Mouse (Mus musculus): Measurements from ENCODE around the gene D11Wsu47e. TPM values are rescaled to one million over a fixed set of nuclear protein-coding genes. Genes with fewer than 3 reads are reported as not detected.

Gene D11Wsu47e
- polyA plus RNA-seq, 1 experiment from 2014 or later: 8.7 TPM

- 71% methylated on average over 2 of the region's 2 CpGs for WGBS
- H3K9me3 ChIP-seq (ENCODE audit: control insufficient read depth, low read length): no peaks in the 10 kb centered on the region
- H3K4me3 ChIP-seq (ENCODE audit: low read depth, low read length): no peak overlapping the region
- no peak for ATAC-seq (ENCODE audit: low FRiP score, low TSS enrichment)
- TF ChIP-seq CTCF (IDR thresholded peaks at IDR 0.05; ENCODE audit: low read depth) (no peak), EP300 (optimal IDR thresholded peaks at IDR 0.05) (no peak)
- no peak overlapping the region for H3K4me2 ChIP-seq (replicated peaks; ENCODE audit: low read depth)
- no peaks in the 10 kb centered on the region for H3K27me3 ChIP-seq (ENCODE audit: control insufficient read depth, insufficient read depth, low read length)
- no peaks in the 10 kb centered on the region; the same call in 1 of the 2 replicates for H3K4me1 ChIP-seq (replicated peaks; ENCODE audit: control insufficient read depth, insufficient read depth)
- no peak for DNase-seq (ENCODE audit: low spot score)
- no peak overlapping the region for H3K27ac ChIP-seq (replicated peaks)
- H3K36me3 ChIP-seq (ENCODE audit: control insufficient read depth, insufficient read depth, low read length): peaks cover 9% of the 10 kb centered on the region
- H3K9ac ChIP-seq (ENCODE audit: low read length): no peak overlapping the region
Measured at GRCm38 (mm10) chr11:113676847-113677246, 7.4 kb upstream of the D11Wsu47e start.

- H3K9me3 ChIP-seq (ENCODE audit: control insufficient read depth, low read length): no peaks in the 10 kb centered on the region
- ATAC-seq (ENCODE audit: low FRiP score, low TSS enrichment): no peak
- H3K4me2 ChIP-seq (replicated peaks; ENCODE audit: low read depth): no peak overlapping the region
Measured at GRCm38 (mm10) chr11:113677378-113677777, 6.8 kb upstream of the D11Wsu47e start.

GRCm38 (mm10) chr11:113678373-113678772 is 5.8 kb upstream of the D11Wsu47e start:
- Histone ChIP-seq H3K4me2 (replicated peaks; ENCODE audit: low read depth) (no peak overlapping the region), H3K27ac (replicated peaks) (peak overlapping the region; percentile 56), H3K36me3 (ENCODE audit: control insufficient read depth, insufficient read depth, low read length) (peaks cover 9% of the 10 kb centered on the region), H3K4me1 (replicated peaks; ENCODE audit: control insufficient read depth, insufficient read depth) (no peaks in the 10 kb centered on the region; the same call in 1 of the 2 replicates), H3K27me3 (ENCODE audit: control insufficient read depth, insufficient read depth, low read length) (no peaks in the 10 kb centered on the region), H3K9me3 (ENCODE audit: control insufficient read depth, low read length) (no peaks in the 10 kb centered on the region), H3K9ac (ENCODE audit: low read length) (no peak overlapping the region), H3K4me3 (ENCODE audit: low read depth, low read length) (no peak overlapping the region)
- DNase-seq (ENCODE audit: low spot score): no peak
- no peak for TF ChIP-seq EP300 (optimal IDR thresholded peaks at IDR 0.05)
- TF ChIP-seq CTCF (IDR thresholded peaks at IDR 0.05; ENCODE audit: low read depth): peak; percentile 39
- ATAC-seq (ENCODE audit: low FRiP score, low TSS enrichment): no peak
- WGBS: 65% methylated on average over 8 of the region's 8 CpGs

More at GRCm38 (mm10) chr11:113677378-113677777, 6.8 kb upstream of the D11Wsu47e start:
- WGBS: 97% methylated on average over 2 of the region's 2 CpGs
- H3K4me1 ChIP-seq (replicated peaks; ENCODE audit: control insufficient read depth, insufficient read depth): no peaks in the 10 kb centered on the region; the same call in 1 of the 2 replicates
- no peak overlapping the region for H3K27ac ChIP-seq (replicated peaks)
- no peak for TF ChIP-seq EP300 (optimal IDR thresholded peaks at IDR 0.05)
- TF ChIP-seq CTCF (IDR thresholded peaks at IDR 0.05; ENCODE audit: low read depth): no peak
- peaks cover 9% of the 10 kb centered on the region for H3K36me3 ChIP-seq (ENCODE audit: control insufficient read depth, insufficient read depth, low read length)
- H3K27me3 ChIP-seq (ENCODE audit: control insufficient read depth, insufficient read depth, low read length): no peaks in the 10 kb centered on the region
- H3K9ac ChIP-seq (ENCODE audit: low read length): no peak overlapping the region
- H3K4me3 ChIP-seq (ENCODE audit: low read depth, low read length): no peak overlapping the region
- DNase-seq (ENCODE audit: low spot score): no peak

DNA sequence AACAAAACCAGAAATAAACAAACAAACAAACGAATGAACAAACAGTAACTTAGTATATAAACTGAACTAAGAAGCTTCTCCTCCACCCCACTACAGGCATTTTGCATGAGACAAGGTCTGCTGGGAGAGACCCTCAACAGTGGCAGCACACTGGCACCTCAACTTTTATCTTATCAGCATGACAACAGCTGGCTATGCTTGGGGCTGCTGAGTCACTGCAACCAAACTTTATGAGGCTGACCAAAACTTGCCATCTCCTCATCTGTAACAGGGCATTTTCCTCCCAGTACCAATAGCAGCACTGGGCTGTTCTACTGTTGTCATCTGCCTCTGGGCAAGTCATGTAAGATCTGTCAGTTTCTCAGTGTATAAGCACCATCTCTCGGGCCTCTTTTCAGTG is 3.3 kb upstream of the D11Wsu47e start:
- H3K4me2 ChIP-seq (replicated peaks; ENCODE audit: low read depth): no peak overlapping the region
- no peak for TF ChIP-seq EP300 (optimal IDR thresholded peaks at IDR 0.05)
- peaks cover 6% of the 10 kb centered on the region for H3K36me3 ChIP-seq (ENCODE audit: control insufficient read depth, insufficient read depth, low read length)
- H3K9me3 ChIP-seq (ENCODE audit: control insufficient read depth, low read length): no peaks in the 10 kb centered on the region
- WGBS: 84% methylated on average over 2 of the region's 2 CpGs
- no peak overlapping the region for H3K9ac ChIP-seq (ENCODE audit: low read length)
- ATAC-seq (ENCODE audit: low FRiP score, low TSS enrichment) (no peak), DNase-seq (ENCODE audit: low spot score) (no peak)
- no peak overlapping the region for H3K27ac ChIP-seq (replicated peaks)
- H3K4me1 ChIP-seq (replicated peaks; ENCODE audit: control insufficient read depth, insufficient read depth): peaks cover 3% of the 10 kb centered on the region; the same call in 1 of the 2 replicates
- H3K4me3 ChIP-seq (ENCODE audit: low read depth, low read length): no peak overlapping the region
- H3K27me3 ChIP-seq (ENCODE audit: control insufficient read depth, insufficient read depth, low read length): no peaks in the 10 kb centered on the region

DNA sequence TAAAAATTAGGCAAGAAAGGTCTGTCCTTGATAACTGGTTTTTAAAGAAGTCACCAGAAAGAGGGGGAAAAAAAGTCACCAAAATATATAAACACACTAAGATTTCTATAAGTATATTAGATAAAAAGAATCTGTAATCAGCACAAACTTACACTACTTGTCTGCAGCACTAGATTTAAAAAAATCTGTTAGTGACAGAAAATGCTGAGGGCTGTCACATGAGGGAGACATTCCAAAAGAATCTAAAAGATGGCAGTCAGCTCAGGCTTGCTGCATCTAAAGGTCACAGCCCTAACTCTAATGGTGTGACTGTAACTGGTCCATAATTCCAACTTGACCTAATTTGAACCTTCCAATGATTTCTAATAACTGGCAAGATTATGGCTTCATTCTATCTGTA is 2.2 kb upstream of the D11Wsu47e start:
- no peak for DNase-seq (ENCODE audit: low spot score)
- Histone ChIP-seq H3K4me2 (replicated peaks; ENCODE audit: low read depth) (peak overlapping the region; percentile 88; the same call in 1 of the 2 replicates), H3K4me3 (ENCODE audit: low read depth, low read length) (no peak overlapping the region)

GRCm38 (mm10) chr11:113682897-113683626 is 1.1 kb upstream of the D11Wsu47e start:
- peaks cover 3% of the 10 kb centered on the region; the same call in 1 of the 2 replicates for H3K4me1 ChIP-seq (replicated peaks; ENCODE audit: control insufficient read depth, insufficient read depth)
- no peaks in the 10 kb centered on the region for H3K27me3 ChIP-seq (ENCODE audit: control insufficient read depth, insufficient read depth, low read length)
- H3K4me2 ChIP-seq (replicated peaks; ENCODE audit: low read depth): peak overlapping the region; percentile 88
- H3K36me3 ChIP-seq (ENCODE audit: control insufficient read depth, insufficient read depth, low read length): no peaks in the 10 kb centered on the region
- H3K9ac ChIP-seq (ENCODE audit: low read length): peak overlapping the region; percentile 92
- TF ChIP-seq CTCF (IDR thresholded peaks at IDR 0.05; ENCODE audit: low read depth): no peak
- no peak for TF ChIP-seq EP300 (optimal IDR thresholded peaks at IDR 0.05)
- peak overlapping the region; percentile 95 for H3K4me3 ChIP-seq (ENCODE audit: low read depth, low read length)
- H3K27ac ChIP-seq (replicated peaks): peak overlapping the region; percentile 97
- H3K9me3 ChIP-seq (ENCODE audit: control insufficient read depth, low read length): no peaks in the 10 kb centered on the region
- ATAC-seq (ENCODE audit: low FRiP score, low TSS enrichment): peak; percentile 43
- 1% methylated on average over 36 of the region's 38 CpGs for WGBS
- peak; percentile 58 for DNase-seq (ENCODE audit: low spot score)

More for the DNA sequence above, 2.2 kb upstream of the D11Wsu47e start:
- Histone ChIP-seq H3K4me1 (replicated peaks; ENCODE audit: control insufficient read depth, insufficient read depth) (peaks cover 3% of the 10 kb centered on the region; the same call in 1 of the 2 replicates), H3K9me3 (ENCODE audit: control insufficient read depth, low read length) (no peaks in the 10 kb centered on the region), H3K27ac (replicated peaks) (no peak overlapping the region), H3K36me3 (ENCODE audit: control insufficient read depth, insufficient read depth, low read length) (no peaks in the 10 kb centered on the region), H3K9ac (ENCODE audit: low read length) (no peak overlapping the region), H3K27me3 (ENCODE audit: control insufficient read depth, insufficient read depth, low read length) (no peaks in the 10 kb centered on the region)
- TF ChIP-seq EP300 (optimal IDR thresholded peaks at IDR 0.05) (no peak), CTCF (IDR thresholded peaks at IDR 0.05; ENCODE audit: low read depth) (no peak)
- ATAC-seq (ENCODE audit: low FRiP score, low TSS enrichment): no peak
